In genomic region chr3:80249974-80250373, GRCm38 (mm10) we compare ENCODE assay signal across 24 mouse cellular contexts.
DNase-seq lines count a peak whose midpoint lies in the region; ATAC-seq and TF ChIP-seq lines count a peak whose summit lies in the region.
"Had no signal": no experiment of that assay in that cellular context is flagged by ENCODE, and none has a peak within 500 bp of the region (broad histone marks: within the 10 kb centered on the region; RNA-seq: fewer than 3 reads in every experiment).

No protein-coding gene starts in this region.

- H3K27ac ChIP-seq in layer of hippocampus, adult 2 months, result peak overlapping the region; percentile 68
- H3K27ac ChIP-seq: heart, embryonic 13.5 days; hindbrain, embryonic 12.5 days; limb, embryonic 13.5 days; liver, embryonic 13.5 days had no signal

- no peak for TF ChIP-seq CTCF in layer of hippocampus, adult 2 months (conservative IDR thresholded peaks at IDR 0.05)

- no peak for ATAC-seq in megakaryocyte progenitor cell, adult 5-6 weeks (replicated peaks; ENCODE audit: poor library complexity)
- ATAC-seq: CD4-positive, CD25-positive, alpha-beta regulatory T cell, adult 4 months; forebrain, postnatal 0 days; intestine, postnatal 0 days had no signal

- no peak overlapping the region for H3K4me3 ChIP-seq in layer of hippocampus, adult 2 months
- H3K4me3 ChIP-seq: heart, embryonic 13.5 days; hindbrain, embryonic 12.5 days; limb, embryonic 13.5 days; liver, embryonic 13.5 days; megakaryocyte, embryonic 14.5 days had no signal

- peak in 1 of 2 experiments; percentile 29 for DNase-seq in layer of hippocampus, adult 2 months (ENCODE audit: low spot score in 2 of 2)
- no peak for DNase-seq in layer of hippocampus, postnatal 14 days (ENCODE audit: low spot score in 2 of 2)
- peak; percentile 49 for DNase-seq in right cerebral cortex, adult 2 months (ENCODE audit: low spot score in 2 of 2)
- no peak for DNase-seq in right cerebral cortex, postnatal 4 days
- peak; percentile 15 to 64 for DNase-seq in left cerebral cortex, adult 8-10 months (ENCODE audit: low spot score in 2 of 2)
- DNase-seq in heart, adult 18-20 months, result no peak
- no peak for DNase-seq in gastrocnemius, postnatal 14 days
- DNase-seq: adrenal gland, postnatal 36 days; cerebellum, adult 11 months; cerebellum, postnatal 10 days; forebrain, postnatal 0 days; heart, postnatal 14 days; kidney, postnatal 25 days; liver, embryonic 13.5 days; lung, embryonic 14.5 days; midbrain, embryonic 14.5 days; spleen, adult 18-20 months had no signal

- intact Hi-C loops in gastrocnemius, postnatal 14 days (cut with DNase I; ENCODE audit: low total_unique reads), result no loop called here

Comparison
In these comparisons a context has a peak if more than half of its experiments do, and no peak if none do; other contexts are left out.
1. DNase-seq: peak in right cerebral cortex, adult 2 months (2 of 2) and left cerebral cortex, adult 8-10 months (2 of 2); none in layer of hippocampus, postnatal 14 days (0 of 2), right cerebral cortex, postnatal 4 days (single experiment), heart, adult 18-20 months (0 of 2) and gastrocnemius, postnatal 14 days (single experiment).